Mouse (Mus musculus): ENCODE results near the gene Kif14. TPM values are rescaled to one million over a fixed set of nuclear protein-coding genes. Genes with fewer than 3 reads are reported as not detected.
A peak's percentile ranks its signal among the peaks of the same experiment; 100 is the strongest.

Kif14 gene
- polyA plus RNA-seq, 1 experiment from 2014 or later: 6.4 TPM

DNA sequence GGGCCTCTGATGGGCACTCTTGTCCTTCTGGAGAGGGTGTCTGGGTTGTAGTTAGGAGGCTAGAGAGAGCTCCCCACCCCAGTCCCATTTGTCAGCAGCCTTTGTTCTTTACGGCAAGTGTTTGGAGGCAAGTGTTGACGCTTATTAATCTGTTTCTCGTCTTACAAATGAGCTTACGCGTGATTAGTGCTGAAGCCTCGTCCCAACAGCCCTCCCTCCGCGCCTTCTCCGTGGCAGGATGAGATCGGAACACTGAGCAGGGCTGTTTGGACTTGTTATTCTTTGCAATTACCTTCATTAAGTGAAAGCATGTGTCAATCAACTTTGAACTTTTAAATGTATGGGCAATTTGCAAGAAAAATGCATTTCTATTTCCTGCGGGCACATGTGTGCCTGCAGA is 97.0 kb downstream of the Kif14 start:
- Histone ChIP-seq H3K4me3 (no peak overlapping the region), H3K36me3 (no peaks in the 10 kb centered on the region), H3K4me2 (replicated peaks) (no peak overlapping the region), H3K9me3 (replicated peaks) (no peaks in the 10 kb centered on the region), H3K9ac (no peak overlapping the region), H3K27ac (no peak overlapping the region), H3K27me3 (no peaks in the 10 kb centered on the region), H3K4me1 (peaks cover 4% of the 10 kb centered on the region; the same call in 1 of the 2 replicates)
- no peak for ATAC-seq (ENCODE audit: low FRiP score)
- WGBS: 46% methylated on average over 11 of the region's 11 CpGs

DNA sequence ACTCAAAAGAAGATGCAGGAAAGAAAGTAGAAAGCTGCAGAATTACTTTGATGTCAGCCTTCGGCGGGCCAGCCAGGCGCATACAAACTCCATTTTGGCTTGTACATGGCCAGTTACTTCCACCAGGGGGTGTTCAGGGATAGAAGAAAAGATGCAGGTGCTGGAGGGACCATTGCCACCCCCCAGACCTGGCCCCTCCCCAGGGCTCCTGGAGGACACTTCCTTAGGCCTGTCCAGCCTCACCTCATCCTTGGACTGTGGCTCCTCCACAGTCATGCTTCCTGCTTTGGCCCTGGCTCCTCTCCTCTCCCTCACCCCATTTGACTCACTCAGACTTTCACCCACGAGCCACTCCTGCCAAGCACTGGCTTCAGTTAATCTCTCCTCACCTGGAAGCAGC is 98.8 kb downstream of the Kif14 start:
- Histone ChIP-seq H3K9me3 (replicated peaks) (no peaks in the 10 kb centered on the region), H3K36me3 (no peaks in the 10 kb centered on the region), H3K27me3 (peaks cover 10% of the 10 kb centered on the region; the same call in 1 of the 2 replicates), H3K4me1 (peaks cover 7% of the 10 kb centered on the region; the same call in 1 of the 2 replicates), H3K27ac (no peak overlapping the region), H3K4me2 (replicated peaks) (no peak overlapping the region), H3K9ac (no peak overlapping the region), H3K4me3 (no peak overlapping the region)
- no peak for ATAC-seq (ENCODE audit: low FRiP score)
- WGBS: 78% methylated on average over 4 of the region's 4 CpGs

- Histone ChIP-seq H3K9me3 (replicated peaks) (no peaks in the 10 kb centered on the region), H3K4me3 (no peak overlapping the region), H3K4me1 (peaks cover 12% of the 10 kb centered on the region), H3K4me2 (replicated peaks) (no peak overlapping the region), H3K27ac (no peak overlapping the region), H3K36me3 (no peaks in the 10 kb centered on the region), H3K27me3 (peaks cover 10% of the 10 kb centered on the region; the same call in 1 of the 2 replicates), H3K9ac (no peak overlapping the region)
- ATAC-seq (ENCODE audit: low FRiP score): no peak
- WGBS: 89% methylated on average over 5 of the region's 5 CpGs
Measured at GRCm38 (mm10) chr1:136566386-136566785, 100.2 kb downstream of the Kif14 start.

GRCm38 (mm10) chr1:136567641-136568040 is 101.5 kb downstream of the Kif14 start:
- Histone ChIP-seq H3K4me3 (no peak overlapping the region), H3K27me3 (peaks cover 10% of the 10 kb centered on the region; the same call in 1 of the 2 replicates), H3K4me1 (peaks cover 12% of the 10 kb centered on the region), H3K27ac (no peak overlapping the region), H3K36me3 (no peaks in the 10 kb centered on the region), H3K4me2 (replicated peaks) (no peak overlapping the region), H3K9me3 (replicated peaks) (no peaks in the 10 kb centered on the region), H3K9ac (no peak overlapping the region)
- no peak for ATAC-seq (ENCODE audit: low FRiP score)
- 93% methylated on average over 4 of the region's 4 CpGs for WGBS

DNA sequence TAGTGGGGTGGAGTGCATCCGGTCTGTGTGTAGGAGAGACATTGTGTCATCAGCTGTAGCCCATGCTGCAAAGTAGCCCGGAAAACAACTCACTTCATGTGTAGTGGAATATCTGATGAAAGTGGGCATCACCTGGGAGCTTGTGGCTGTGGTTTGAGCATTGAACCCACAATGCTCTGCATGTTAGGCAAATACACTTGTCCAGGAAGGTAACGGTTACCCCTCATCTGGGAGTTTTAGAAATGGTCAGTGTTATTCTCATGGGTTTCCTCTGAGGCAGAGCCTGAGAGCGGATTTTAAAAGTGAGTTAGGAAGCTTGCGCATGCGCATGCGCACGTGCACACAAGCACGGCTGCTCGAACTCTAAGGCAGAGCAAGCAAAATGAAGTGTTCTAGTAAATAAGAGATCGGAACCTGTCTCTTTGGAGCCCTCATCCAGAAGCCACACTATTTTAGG is 102.6 kb downstream of the Kif14 start:
- Histone ChIP-seq H3K27me3 (peaks cover 10% of the 10 kb centered on the region; the same call in 1 of the 2 replicates), H3K9ac (no peak overlapping the region), H3K4me3 (no peak overlapping the region), H3K4me2 (replicated peaks) (no peak overlapping the region), H3K9me3 (replicated peaks) (no peaks in the 10 kb centered on the region), H3K4me1 (peaks cover 8% of the 10 kb centered on the region), H3K27ac (no peak overlapping the region), H3K36me3 (no peaks in the 10 kb centered on the region)
- WGBS: 94% methylated on average over 11 of the region's 11 CpGs
- no peak for ATAC-seq (ENCODE audit: low FRiP score)

- Histone ChIP-seq H3K4me3 (no peak overlapping the region), H3K4me1 (peaks cover 8% of the 10 kb centered on the region), H3K27me3 (peaks cover 10% of the 10 kb centered on the region; the same call in 1 of the 2 replicates), H3K9me3 (replicated peaks) (no peaks in the 10 kb centered on the region), H3K27ac (no peak overlapping the region), H3K36me3 (no peaks in the 10 kb centered on the region), H3K9ac (no peak overlapping the region), H3K4me2 (replicated peaks) (0 out of 2 replicates have a peak overlapping the region, but pooled peaks have one; percentile 47)
- ATAC-seq (ENCODE audit: low FRiP score): no peak
- 78% methylated on average over 8 of the region's 8 CpGs for WGBS
Measured at GRCm38 (mm10) chr1:136569206-136569605, 103.1 kb downstream of the Kif14 start.

GRCm38 (mm10) chr1:136569626-136570297 is 103.6 kb downstream of the Kif14 start:
- Histone ChIP-seq H3K4me1 (peaks cover 8% of the 10 kb centered on the region), H3K4me3 (peak overlapping the region; percentile 15), H3K9ac (no peak overlapping the region), H3K27me3 (peaks cover 10% of the 10 kb centered on the region; the same call in 1 of the 2 replicates), H3K36me3 (no peaks in the 10 kb centered on the region), H3K9me3 (replicated peaks) (no peaks in the 10 kb centered on the region), H3K4me2 (replicated peaks) (peak overlapping the region; percentile 47), H3K27ac (no peak overlapping the region)
- WGBS: 25% methylated on average over 20 of the region's 20 CpGs
- ATAC-seq (ENCODE audit: low FRiP score): no peak

DNA sequence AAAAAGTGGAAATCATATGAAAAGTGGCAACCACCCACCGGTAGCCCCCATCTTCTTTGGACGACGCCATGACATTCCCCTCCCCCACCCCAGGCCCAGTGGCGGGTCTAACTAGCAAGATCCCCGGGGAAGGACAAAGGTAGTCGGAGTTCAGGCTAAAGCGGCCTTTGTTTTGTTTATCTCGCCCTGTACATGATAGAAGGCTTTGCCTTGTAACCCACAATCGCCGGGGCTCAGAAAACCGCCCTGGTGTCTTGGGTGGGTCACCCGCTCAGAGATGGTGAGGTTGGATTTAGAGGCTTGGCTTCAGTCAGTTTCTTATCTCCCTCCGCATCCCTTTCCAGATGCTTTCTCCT is 104.1 kb downstream of the Kif14 start:
- 10% methylated on average over 13 of the region's 13 CpGs for WGBS
- Histone ChIP-seq H3K9ac (no peak overlapping the region), H3K36me3 (no peaks in the 10 kb centered on the region), H3K4me3 (peak overlapping the region; percentile 15), H3K4me1 (peaks cover 8% of the 10 kb centered on the region), H3K4me2 (replicated peaks) (peak overlapping the region; percentile 47), H3K9me3 (replicated peaks) (no peaks in the 10 kb centered on the region), H3K27ac (no peak overlapping the region), H3K27me3 (peaks cover 10% of the 10 kb centered on the region; the same call in 1 of the 2 replicates)
- no peak for ATAC-seq (ENCODE audit: low FRiP score)

- 82% methylated on average over 9 of the region's 9 CpGs for WGBS
- Histone ChIP-seq H3K4me1 (peaks cover 8% of the 10 kb centered on the region), H3K4me3 (no peak overlapping the region), H3K27me3 (peaks cover 10% of the 10 kb centered on the region; the same call in 1 of the 2 replicates), H3K9me3 (replicated peaks) (no peaks in the 10 kb centered on the region), H3K27ac (no peak overlapping the region), H3K36me3 (no peaks in the 10 kb centered on the region), H3K4me2 (replicated peaks) (no peak overlapping the region), H3K9ac (no peak overlapping the region)
- ATAC-seq (ENCODE audit: low FRiP score): no peak
Measured at GRCm38 (mm10) chr1:136570976-136571375, 104.8 kb downstream of the Kif14 start.

DNA sequence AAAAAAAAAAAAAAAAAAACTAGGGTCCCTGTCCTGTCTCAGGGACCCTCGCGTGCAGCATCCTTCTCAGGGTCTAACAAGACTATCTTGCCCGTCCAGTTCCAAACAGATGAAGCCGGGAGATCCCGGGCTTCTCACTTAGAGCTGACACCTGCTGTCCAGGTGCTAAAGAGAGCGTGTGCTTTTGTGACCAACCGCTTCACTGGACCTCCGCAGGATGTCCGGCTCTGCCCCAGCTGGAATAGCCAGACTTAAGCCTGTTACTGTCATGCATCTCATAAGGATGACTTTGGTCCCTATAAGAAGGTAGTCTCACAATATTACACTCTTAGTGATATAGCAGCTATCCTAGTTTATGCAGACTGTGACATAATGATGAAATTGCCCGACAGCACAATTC is 105.4 kb downstream of the Kif14 start:
- H3K4me3 ChIP-seq: no peak overlapping the region
- no peaks in the 10 kb centered on the region for H3K36me3 ChIP-seq
- no peak for ATAC-seq (ENCODE audit: low FRiP score)
- H3K9me3 ChIP-seq (replicated peaks): no peaks in the 10 kb centered on the region
- no peak overlapping the region for H3K27ac ChIP-seq
- 82% methylated on average over 10 of the region's 10 CpGs for WGBS
- H3K27me3 ChIP-seq: peaks cover 10% of the 10 kb centered on the region; the same call in 1 of the 2 replicates
- H3K9ac ChIP-seq: no peak overlapping the region
- no peak overlapping the region for H3K4me2 ChIP-seq (replicated peaks)
- H3K4me1 ChIP-seq: peaks cover 9% of the 10 kb centered on the region

DNA sequence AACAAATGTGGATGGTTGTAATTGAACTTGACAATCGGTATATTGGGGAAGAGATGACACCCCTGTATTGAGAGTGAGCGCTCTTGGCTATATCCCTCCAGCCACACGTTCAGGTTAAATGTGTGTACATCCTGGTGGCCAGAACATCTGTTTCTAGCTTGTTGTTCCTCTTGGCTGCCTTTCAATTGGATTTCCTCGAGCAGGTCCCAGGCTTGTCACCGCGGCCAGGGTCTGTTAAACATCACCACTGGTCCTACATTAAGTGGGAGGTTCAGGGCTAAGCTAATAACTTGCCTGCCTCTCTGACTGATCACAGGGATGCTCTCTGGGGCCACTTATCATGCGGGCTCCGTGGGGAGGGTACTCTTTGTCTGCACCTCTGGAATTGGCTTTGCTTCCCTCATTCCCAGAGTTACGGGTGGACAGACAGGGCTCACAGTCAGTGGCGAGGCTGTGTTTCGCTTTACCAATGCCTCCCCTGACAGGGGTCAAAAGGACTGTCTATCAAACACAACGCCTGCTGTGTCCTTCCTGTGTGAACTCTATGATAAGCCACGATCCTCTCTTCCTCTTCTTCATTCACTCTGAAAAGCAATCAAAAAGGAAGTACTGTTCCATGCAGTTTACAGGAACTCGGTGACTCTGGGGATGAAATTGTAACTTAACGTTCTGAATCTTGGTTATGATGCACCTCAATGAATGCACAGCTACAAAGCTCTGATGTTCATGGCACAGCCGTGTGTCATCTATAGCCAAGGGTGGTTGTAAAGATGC is 111.9 kb downstream of the Kif14 start:
- no peak overlapping the region for H3K4me3 ChIP-seq
- peaks cover 8% of the 10 kb centered on the region for H3K4me1 ChIP-seq
- 30% methylated on average over 16 of the region's 16 CpGs for WGBS
- ATAC-seq (ENCODE audit: low FRiP score): peak; percentile 78
- no peaks in the 10 kb centered on the region for H3K36me3 ChIP-seq
- H3K9ac ChIP-seq: no peak overlapping the region
- H3K9me3 ChIP-seq (replicated peaks): no peaks in the 10 kb centered on the region
- H3K27ac ChIP-seq: no peak overlapping the region
- no peaks in the 10 kb centered on the region for H3K27me3 ChIP-seq
- no peak overlapping the region for H3K4me2 ChIP-seq (replicated peaks)

GRCm38 (mm10) chr1:136579360-136579759 is 113.2 kb downstream of the Kif14 start:
- no peak overlapping the region for H3K4me3 ChIP-seq
- ATAC-seq (ENCODE audit: low FRiP score): no peak
- no peaks in the 10 kb centered on the region for H3K9me3 ChIP-seq (replicated peaks)
- H3K4me2 ChIP-seq (replicated peaks): no peak overlapping the region
- no peak overlapping the region for H3K9ac ChIP-seq
- peaks cover 8% of the 10 kb centered on the region for H3K4me1 ChIP-seq
- no peaks in the 10 kb centered on the region for H3K27me3 ChIP-seq
- no peaks in the 10 kb centered on the region for H3K36me3 ChIP-seq
- 83% methylated on average over 14 of the region's 14 CpGs for WGBS
- H3K27ac ChIP-seq: no peak overlapping the region

All from hindbrain, embryonic 12.5 days (tissue).